Mouse (Mus musculus) midbrain, embryonic 11.5 days (tissue): ENCODE results near the gene Serpina3c. TPM values are rescaled to one million over a fixed set of nuclear protein-coding genes. Genes with fewer than 3 reads are reported as not detected.

Experiments
- ATAC-seq: fragments of 200-750 bp; cut with Nextera tagmentation; 2 replicates; pipeline ENCODE4 v1.8.0; 2017; ENCODE audit warnings: moderate TSS enrichment, moderate library complexity; ENCODE audit not compliant: low FRiP score
- DNase-seq: peaks from one replicate; pipeline ENCODE4 v3.0.0; 2015; ENCODE audit warnings: low spot score; ENCODE audit errors: missing footprints
- H3K27ac ChIP-seq: fragments of 300-500 bp; sonication (generic); 2 replicates; pipeline ENCODE4 v1.5.1; 2014; ENCODE audit warnings: low read depth, low read length
- H3K27me3 ChIP-seq: fragments of 300-500 bp; sonication (generic); 2 replicates; pipeline ENCODE4 v1.6.1; 2014; ENCODE audit warnings: mild to moderate bottlenecking, low read length, moderate library complexity, mixed read lengths; ENCODE audit not compliant: control insufficient read depth, insufficient read depth
- H3K36me3 ChIP-seq: fragments of 300-500 bp; sonication (generic); 2 replicates; pipeline ENCODE4 v1.6.1; 2014; ENCODE audit warnings: mild to moderate bottlenecking, low read length, moderate library complexity, mixed read lengths; ENCODE audit not compliant: control insufficient read depth, insufficient read depth
- H3K4me1 ChIP-seq: fragments of 300-500 bp; sonication (generic); 2 replicates; pipeline ENCODE4 v1.6.1; 2014; ENCODE audit warnings: low read length; ENCODE audit not compliant: control insufficient read depth, insufficient read depth
- H3K4me2 ChIP-seq: fragments of 300-500 bp; sonication (generic); 2 replicates; pipeline ENCODE4 v1.6.1; 2014; ENCODE audit warnings: mild to moderate bottlenecking, moderate library complexity
- H3K4me3 ChIP-seq: fragments of 300-500 bp; sonication (generic); 2 replicates; pipeline ENCODE4 v1.5.1; 2014; ENCODE audit warnings: low read depth, low read length
- H3K9ac ChIP-seq: fragments of 300-500 bp; sonication (generic); 2 replicates; pipeline ENCODE4 v1.6.1; 2014; ENCODE audit warnings: low read length
- H3K9me3 ChIP-seq: fragments of 300-500 bp; sonication (generic); 2 replicates; pipeline ENCODE4 v1.6.1; 2016; ENCODE audit warnings: low read length; ENCODE audit not compliant: control insufficient read depth
- WGBS: fragments of 180-500 bp; shearing (Covaris S2); extraction: QIAGEN DNeasy Blood & Tissue Kit; methylation state at CpG from one replicate; pipeline ENCODE4 v1.1.7; 2014; 5-methylcytosine and 5-hydroxymethylcytosine counted together
- polyA plus RNA-seq: library from polyadenylated mRNA; unstranded; fragments of >200 nt; fragmentation: Nextera tagmentation; extraction: Ambion mirVana; gene quantifications from 2 replicates; pipeline ENCODE4 v1.2.1, GENCODE M21; 2014

Gene Serpina3c
- not detected in 2 replicates for polyA plus RNA-seq

GRCm38 (mm10) chr12:104153656-104154055, at the start of gene Serpina3c:
Serpina3c (minus strand) TSS chr12:104153870.
- H3K4me3 ChIP-seq, result no peak within 1 kb of the TSS
- H3K4me1 ChIP-seq, result no peaks in the 10 kb centered on the region
- no peaks in the 10 kb centered on the region for H3K27me3 ChIP-seq
- no peaks in the 10 kb centered on the region for H3K9me3 ChIP-seq
- WGBS, result 86% methylated on average over 2 of the region's 2 CpGs
- no peak within 1 kb of the TSS for H3K27ac ChIP-seq
- ATAC-seq, result no peak
- H3K4me2 ChIP-seq, result no peak within 1 kb of the TSS
- H3K9ac ChIP-seq, result no peak within 1 kb of the TSS
- no peak for DNase-seq
- no peaks in the 10 kb centered on the region for H3K36me3 ChIP-seq

GRCm38 (mm10) chr12:104190852-104191251, 37.2 kb upstream of the Serpina3c start:
- Histone ChIP-seq H3K36me3 (no peaks in the 10 kb centered on the region), H3K27ac (no peak overlapping the region), H3K9ac (no peak overlapping the region), H3K27me3 (no peaks in the 10 kb centered on the region), H3K4me2 (no peak overlapping the region), H3K9me3 (no peaks in the 10 kb centered on the region), H3K4me3 (no peak overlapping the region), H3K4me1 (no peaks in the 10 kb centered on the region)
- ATAC-seq (no peak), DNase-seq (no peak)

- no peaks in the 10 kb centered on the region for H3K36me3 ChIP-seq
- H3K27me3 ChIP-seq, result no peaks in the 10 kb centered on the region
- WGBS, result 74% methylated on average over 2 of the region's 2 CpGs
- no peak overlapping the region for H3K4me2 ChIP-seq
- no peak overlapping the region for H3K9ac ChIP-seq
- H3K9me3 ChIP-seq, result no peaks in the 10 kb centered on the region
- no peaks in the 10 kb centered on the region for H3K4me1 ChIP-seq
- ATAC-seq, result no peak
- H3K4me3 ChIP-seq, result no peak overlapping the region
- DNase-seq, result no peak
- no peak overlapping the region for H3K27ac ChIP-seq
These were observed 35.6 kb upstream of the Serpina3c start for GRCm38 (mm10) chr12:104189246-104189645.

GRCm38 (mm10) chr12:104186041-104186581, 32.4 kb upstream of the Serpina3c start:
- Histone ChIP-seq H3K27me3 (no peaks in the 10 kb centered on the region), H3K4me3 (no peak overlapping the region), H3K27ac (no peak overlapping the region), H3K9ac (no peak overlapping the region), H3K9me3 (no peaks in the 10 kb centered on the region), H3K4me2 (no peak overlapping the region), H3K36me3 (no peaks in the 10 kb centered on the region), H3K4me1 (no peaks in the 10 kb centered on the region)
- DNase-seq (no peak), ATAC-seq (no peak)
- 91% methylated on average over 3 of the region's 3 CpGs for WGBS

- 80% methylated on average over 4 of the region's 4 CpGs for WGBS
These were observed 31.4 kb upstream of the Serpina3c start for GRCm38 (mm10) chr12:104185046-104185445.

GRCm38 (mm10) chr12:104178987-104179386, 25.3 kb upstream of the Serpina3c start:
- no peak overlapping the region for H3K4me2 ChIP-seq
- 84% methylated on average over 2 of the region's 2 CpGs for WGBS
- no peak for DNase-seq

More at GRCm38 (mm10) chr12:104185046-104185445, 31.4 kb upstream of the Serpina3c start:
- Histone ChIP-seq H3K27ac (no peak overlapping the region), H3K36me3 (no peaks in the 10 kb centered on the region), H3K4me1 (no peaks in the 10 kb centered on the region), H3K9ac (no peak overlapping the region), H3K27me3 (no peaks in the 10 kb centered on the region), H3K4me3 (no peak overlapping the region), H3K4me2 (no peak overlapping the region), H3K9me3 (no peaks in the 10 kb centered on the region)
- ATAC-seq, result no peak
- DNase-seq, result no peak

GRCm38 (mm10) chr12:104178577-104178976, 24.9 kb upstream of the Serpina3c start:
- H3K27me3 ChIP-seq, result no peaks in the 10 kb centered on the region
- H3K9me3 ChIP-seq, result no peaks in the 10 kb centered on the region
- no peaks in the 10 kb centered on the region for H3K36me3 ChIP-seq
- H3K4me3 ChIP-seq, result no peak overlapping the region
- ATAC-seq, result no peak
- no peak overlapping the region for H3K9ac ChIP-seq
- DNase-seq, result no peak
- H3K4me1 ChIP-seq, result no peaks in the 10 kb centered on the region
- H3K4me2 ChIP-seq, result no peak overlapping the region
- H3K27ac ChIP-seq, result no peak overlapping the region

More at GRCm38 (mm10) chr12:104178987-104179386, 25.3 kb upstream of the Serpina3c start:
- no peaks in the 10 kb centered on the region for H3K36me3 ChIP-seq
- H3K27ac ChIP-seq, result no peak overlapping the region
- H3K4me1 ChIP-seq, result no peaks in the 10 kb centered on the region
- no peaks in the 10 kb centered on the region for H3K9me3 ChIP-seq
- H3K9ac ChIP-seq, result no peak overlapping the region
- H3K4me3 ChIP-seq, result no peak overlapping the region
- H3K27me3 ChIP-seq, result no peaks in the 10 kb centered on the region
- ATAC-seq, result no peak

GRCm38 (mm10) chr12:104175636-104176035, 22.0 kb upstream of the Serpina3c start:
- Histone ChIP-seq H3K27ac (no peak overlapping the region), H3K36me3 (no peaks in the 10 kb centered on the region), H3K9ac (no peak overlapping the region), H3K27me3 (no peaks in the 10 kb centered on the region), H3K4me1 (no peaks in the 10 kb centered on the region), H3K4me3 (no peak overlapping the region), H3K4me2 (no peak overlapping the region), H3K9me3 (no peaks in the 10 kb centered on the region)
- ATAC-seq, result no peak
- WGBS, result 75% methylated on average over 3 of the region's 3 CpGs
- DNase-seq, result no peak

- no peak for ATAC-seq
- H3K27ac ChIP-seq, result no peak overlapping the region
- H3K9me3 ChIP-seq, result no peaks in the 10 kb centered on the region
- no peak overlapping the region for H3K4me3 ChIP-seq
- H3K36me3 ChIP-seq, result no peaks in the 10 kb centered on the region
- H3K4me2 ChIP-seq, result no peak overlapping the region
- H3K9ac ChIP-seq, result no peak overlapping the region
- DNase-seq, result no peak
- H3K27me3 ChIP-seq, result no peaks in the 10 kb centered on the region
- no peaks in the 10 kb centered on the region for H3K4me1 ChIP-seq
- 87% methylated on average over 3 of the region's 3 CpGs for WGBS
These were observed 21.1 kb upstream of the Serpina3c start for GRCm38 (mm10) chr12:104174747-104175146.
